Mouse (Mus musculus): ENCODE results near the gene Sgsh.

Sgsh gene

GRCm38 (mm10) chr11:119307658-119307867 is 47.8 kb downstream of the Sgsh start, which contains the start of gene Card14:
Card14 (plus strand) TSS chr11:119307768.
- no peak for DNase-seq (ENCODE audit: low read depth, low spot score)

GRCm38 (mm10) chr11:119306762-119307657 is 48.3 kb downstream of the Sgsh start:
- DNase-seq (ENCODE audit: low read depth, low spot score), result no peak

GRCm38 (mm10) chr11:119304904-119305712 is 50.2 kb downstream of the Sgsh start:
- peak; percentile 84 for DNase-seq (ENCODE audit: low read depth, low spot score)

- no peak for DNase-seq (ENCODE audit: low read depth, low spot score)
Observed at GRCm38 (mm10) chr11:119300986-119301385, 54.4 kb downstream of the Sgsh start.

- DNase-seq (ENCODE audit: low read depth, low spot score), result no peak
Observed at GRCm38 (mm10) chr11:119300246-119300935, 54.9 kb downstream of the Sgsh start.

GRCm38 (mm10) chr11:119299391-119300245 is 55.7 kb downstream of the Sgsh start, which contains the start of gene Eif4a3:
Eif4a3 (minus strand) TSS chr11:119300089.
- peak; percentile 96 for DNase-seq (ENCODE audit: low read depth, low spot score)

- no peak for DNase-seq (ENCODE audit: low read depth, low spot score)
Observed at GRCm38 (mm10) chr11:119298917-119299316, 56.4 kb downstream of the Sgsh start.

GRCm38 (mm10) chr11:119297996-119298395 is 57.3 kb downstream of the Sgsh start:
- DNase-seq (ENCODE audit: low read depth, low spot score), result no peak

Measured in R1 (cell line).